Mouse (Mus musculus) adrenal gland, adult (tissue): ENCODE measurements at regions not wholly inside any gene's neighbourhood (a gene's known extent, or its start where the extent isn't known, plus 50 kb on each side); places are given as distances from the start of the nearest gene placed in this dataset.
A peak's percentile ranks its signal among the peaks of the same experiment; 100 is the strongest.

Experiments used
- DNase-seq, 2 experiments: peaks; one replicate each; pipeline ENCODE4 v3.0.0; 2022 to 2023; ENCODE audit warnings: low spot score in 1 of 2; ENCODE audit not compliant: inconsistent age in 2 of 2

- no peak for DNase-seq
These were observed 106.9 kb upstream of the Ahr start for GRCm38 (mm10) chr12:35641741-35642140.

- DNase-seq = no peak
These were observed 106.1 kb upstream of the Ahr start for GRCm38 (mm10) chr12:35640911-35641345.

- DNase-seq = no peak
These were observed 88.6 kb upstream of the Ahr start for GRCm38 (mm10) chr12:35623484-35623883.

- no peak for DNase-seq
These were observed 80.0 kb upstream of the Ahr start for GRCm38 (mm10) chr12:35614885-35615284.

GRCm38 (mm10) chr12:35607652-35608051 is 72.8 kb upstream of the Ahr start:
- peak in 1 of 2 experiments; percentile 33 for DNase-seq

GRCm38 (mm10) chr12:35603742-35604141 is 68.9 kb upstream of the Ahr start:
- no peak for DNase-seq

GRCm38 (mm10) chr12:35602589-35602988 is 67.8 kb upstream of the Ahr start:
- no peak for DNase-seq

- DNase-seq = no peak
These were observed 63.5 kb upstream of the Ahr start for GRCm38 (mm10) chr12:35598298-35598697.

GRCm38 (mm10) chr12:35592866-35593265 is 58.0 kb upstream of the Ahr start:
- no peak for DNase-seq
